Mouse (Mus musculus) midbrain, embryonic 12.5 days (tissue): Measurements from ENCODE around the gene Atxn1. TPM values are rescaled to one million over a fixed set of nuclear protein-coding genes. Genes with fewer than 3 reads are reported as not detected.

ENCODE experiments used
- ATAC-seq: fragments of 200-750 bp; cut with Nextera tagmentation; 2 replicates; pipeline ENCODE4 v1.8.0; 2017; ENCODE audit warnings: low read depth, moderate TSS enrichment, moderate library complexity; ENCODE audit not compliant: low FRiP score
- H3K27ac ChIP-seq: fragments of 300-500 bp; sonication (generic); replicated peaks from 2 replicates; pipeline ENCODE4 v1.5.1; 2016; ENCODE audit warnings: mild to moderate bottlenecking
- H3K27me3 ChIP-seq: fragments of 300-500 bp; sonication (generic); 2 replicates; pipeline ENCODE4 v1.6.1; 2016; ENCODE audit warnings: mild to moderate bottlenecking
- H3K36me3 ChIP-seq: fragments of 300-500 bp; sonication (generic); 2 replicates; pipeline ENCODE4 v1.6.1; 2016
- H3K4me1 ChIP-seq: fragments of 300-500 bp; sonication (generic); 2 replicates; pipeline ENCODE4 v1.6.1; 2016
- H3K4me2 ChIP-seq: fragments of 300-500 bp; sonication (generic); replicated peaks from 2 replicates; pipeline ENCODE4 v1.6.1; 2016; ENCODE audit warnings: mild to moderate bottlenecking, moderate library complexity
- H3K4me3 ChIP-seq: fragments of 300-500 bp; sonication (generic); 2 replicates; pipeline ENCODE4 v1.5.1; 2016; ENCODE audit warnings: mild to moderate bottlenecking
- H3K9ac ChIP-seq: fragments of 300-500 bp; sonication (generic); replicated peaks from 2 replicates; pipeline ENCODE4 v1.6.1; 2016; ENCODE audit warnings: mild to moderate bottlenecking, moderate library complexity
- H3K9me3 ChIP-seq: fragments of 300-500 bp; sonication (generic); 2 replicates; pipeline ENCODE4 v1.6.1; 2016; ENCODE audit warnings: mild to moderate bottlenecking
- WGBS: fragments of 180-500 bp; shearing (Covaris S2); methylation state at CpG from one replicate; pipeline ENCODE4 v1.1.7; 2016; 5-methylcytosine and 5-hydroxymethylcytosine counted together
- polyA plus RNA-seq: library from polyadenylated mRNA; unstranded; fragments of >200 nt; fragmentation: Nextera tagmentation; extraction: Ambion mirVana; gene quantifications from 2 replicates; pipeline ENCODE4 v1.2.1, GENCODE M21; 2016

The Atxn1 gene
- polyA plus RNA-seq, 1 experiment from 2014 or later: 4.2 TPM

DNA sequence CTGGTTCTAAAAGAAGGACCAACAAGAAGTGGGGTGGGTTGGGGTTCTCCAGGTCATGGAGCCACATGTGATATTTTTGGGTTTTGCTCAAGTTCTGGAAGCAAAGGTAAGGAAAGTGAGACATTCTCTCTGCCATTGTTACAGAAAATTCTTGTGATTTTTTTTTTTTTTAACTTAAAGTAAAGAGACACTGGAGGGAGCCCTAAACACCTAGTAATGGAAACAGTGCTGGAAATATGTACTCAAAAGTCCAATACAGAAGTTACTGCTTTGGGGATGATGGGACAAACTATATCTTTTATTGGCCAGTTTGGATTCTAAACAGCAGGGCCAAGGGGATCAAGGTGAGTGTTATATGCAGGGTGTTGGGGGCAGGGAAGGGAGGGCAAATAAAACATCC is 330.9 kb downstream of the Atxn1 start:
- Histone ChIP-seq H3K36me3 (no peaks in the 10 kb centered on the region), H3K9ac (no peak overlapping the region), H3K4me3 (no peak overlapping the region), H3K4me1 (no peaks in the 10 kb centered on the region), H3K27ac (no peak overlapping the region), H3K27me3 (no peaks in the 10 kb centered on the region), H3K9me3 (no peaks in the 10 kb centered on the region), H3K4me2 (no peak overlapping the region)
- ATAC-seq: no peak

GRCm38 (mm10) chr13:45632133-45632532 is 332.7 kb downstream of the Atxn1 start:
- WGBS: 80% methylated on average over 3 of the region's 3 CpGs
- Histone ChIP-seq H3K4me3 (no peak overlapping the region), H3K4me1 (no peaks in the 10 kb centered on the region), H3K36me3 (no peaks in the 10 kb centered on the region), H3K9me3 (no peaks in the 10 kb centered on the region), H3K4me2 (no peak overlapping the region), H3K9ac (no peak overlapping the region), H3K27me3 (no peaks in the 10 kb centered on the region), H3K27ac (no peak overlapping the region)
- ATAC-seq: no peak

- Histone ChIP-seq H3K36me3 (no peaks in the 10 kb centered on the region), H3K4me3 (no peak overlapping the region), H3K4me2 (no peak overlapping the region), H3K27ac (no peak overlapping the region), H3K4me1 (no peaks in the 10 kb centered on the region), H3K9me3 (no peaks in the 10 kb centered on the region), H3K27me3 (no peaks in the 10 kb centered on the region), H3K9ac (no peak overlapping the region)
- no peak for ATAC-seq
- 75% methylated on average over 12 of the region's 12 CpGs for WGBS
Observed at GRCm38 (mm10) chr13:45630518-45631290, 334.1 kb downstream of the Atxn1 start.

DNA sequence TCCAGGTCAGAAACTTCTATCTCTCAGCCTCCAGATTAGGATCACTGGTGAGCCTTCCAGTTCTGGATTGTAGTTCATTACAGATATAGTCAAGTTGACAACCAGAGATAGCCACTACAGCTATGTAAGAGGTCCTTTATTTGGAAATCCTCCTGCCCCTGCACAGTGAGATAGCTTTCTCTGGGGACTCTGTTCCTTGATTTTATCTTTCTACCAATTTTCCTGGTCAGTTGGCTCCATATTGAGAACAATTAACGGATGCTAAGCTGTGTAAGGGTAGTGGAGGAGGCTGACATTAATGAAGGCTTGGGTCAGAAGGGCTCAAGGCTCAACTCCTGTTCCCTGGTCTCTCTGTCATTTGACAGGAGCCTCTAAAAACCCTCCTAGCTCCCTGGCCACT is 335.1 kb downstream of the Atxn1 start:
- Histone ChIP-seq H3K9ac (no peak overlapping the region), H3K27ac (no peak overlapping the region), H3K36me3 (no peaks in the 10 kb centered on the region), H3K4me1 (no peaks in the 10 kb centered on the region), H3K9me3 (no peaks in the 10 kb centered on the region), H3K4me2 (no peak overlapping the region), H3K4me3 (no peak overlapping the region), H3K27me3 (no peaks in the 10 kb centered on the region)
- WGBS: 81% methylated on average over 1 of the region's 1 CpGs
- ATAC-seq: no peak

DNA sequence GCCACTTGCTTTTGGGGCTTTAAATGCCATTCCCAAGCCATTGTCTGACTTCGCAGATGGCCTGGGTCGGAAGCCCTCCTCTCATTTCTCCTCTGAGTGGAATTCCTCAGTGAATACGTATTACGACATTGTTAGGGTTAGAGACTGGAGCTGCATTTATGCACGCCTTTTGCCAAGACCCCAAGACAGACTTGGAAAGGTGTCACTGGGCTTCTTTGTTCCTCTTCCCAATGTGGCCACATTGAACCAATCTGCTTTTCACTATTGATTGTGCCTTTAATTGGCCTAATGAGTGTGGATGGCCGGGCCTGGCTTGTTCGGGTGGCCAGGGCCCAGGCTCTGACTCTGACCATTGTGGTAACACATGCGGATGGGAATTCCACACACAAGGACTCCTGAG is 336.5 kb downstream of the Atxn1 start:
- H3K36me3 ChIP-seq: no peaks in the 10 kb centered on the region
- H3K4me1 ChIP-seq: no peaks in the 10 kb centered on the region
- no peak overlapping the region for H3K4me2 ChIP-seq
- no peak overlapping the region for H3K4me3 ChIP-seq
- no peak for ATAC-seq
- no peaks in the 10 kb centered on the region for H3K9me3 ChIP-seq
- H3K9ac ChIP-seq: no peak overlapping the region
- no peaks in the 10 kb centered on the region for H3K27me3 ChIP-seq
- no peak overlapping the region for H3K27ac ChIP-seq
- WGBS: 77% methylated on average over 8 of the region's 8 CpGs

GRCm38 (mm10) chr13:45627206-45627751 is 337.5 kb downstream of the Atxn1 start:
- Histone ChIP-seq H3K27me3 (no peaks in the 10 kb centered on the region), H3K9me3 (no peaks in the 10 kb centered on the region), H3K4me3 (no peak overlapping the region), H3K36me3 (no peaks in the 10 kb centered on the region), H3K27ac (no peak overlapping the region), H3K4me2 (no peak overlapping the region), H3K9ac (no peak overlapping the region), H3K4me1 (no peaks in the 10 kb centered on the region)
- WGBS: 82% methylated on average over 8 of the region's 8 CpGs
- no peak for ATAC-seq

DNA sequence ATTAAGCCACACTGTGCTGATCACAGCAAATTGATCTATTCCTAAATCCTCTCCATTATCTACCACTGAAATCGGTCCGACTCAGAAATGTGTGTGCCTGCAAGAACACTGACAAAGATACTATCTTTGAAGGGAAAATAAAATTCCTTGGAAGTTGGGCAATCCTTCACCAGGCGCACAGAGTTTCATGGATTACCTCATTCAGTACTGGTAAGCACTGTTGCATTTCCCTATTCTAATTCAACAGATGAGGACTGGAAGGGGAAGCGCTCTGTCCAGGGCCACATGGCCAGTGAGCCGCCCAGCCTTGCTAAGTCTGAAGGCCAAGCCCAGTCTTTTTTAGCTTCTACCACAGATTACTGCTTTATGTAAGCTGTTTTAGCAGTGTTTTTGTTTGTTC is 339.1 kb downstream of the Atxn1 start:
- 93% methylated on average over 5 of the region's 5 CpGs for WGBS
- no peak for ATAC-seq
- no peaks in the 10 kb centered on the region for H3K36me3 ChIP-seq
- no peaks in the 10 kb centered on the region for H3K9me3 ChIP-seq
- no peaks in the 10 kb centered on the region for H3K27me3 ChIP-seq
- no peaks in the 10 kb centered on the region for H3K4me1 ChIP-seq
- H3K9ac ChIP-seq: no peak overlapping the region
- H3K4me3 ChIP-seq: no peak overlapping the region
- H3K27ac ChIP-seq: no peak overlapping the region
- H3K4me2 ChIP-seq: no peak overlapping the region

DNA sequence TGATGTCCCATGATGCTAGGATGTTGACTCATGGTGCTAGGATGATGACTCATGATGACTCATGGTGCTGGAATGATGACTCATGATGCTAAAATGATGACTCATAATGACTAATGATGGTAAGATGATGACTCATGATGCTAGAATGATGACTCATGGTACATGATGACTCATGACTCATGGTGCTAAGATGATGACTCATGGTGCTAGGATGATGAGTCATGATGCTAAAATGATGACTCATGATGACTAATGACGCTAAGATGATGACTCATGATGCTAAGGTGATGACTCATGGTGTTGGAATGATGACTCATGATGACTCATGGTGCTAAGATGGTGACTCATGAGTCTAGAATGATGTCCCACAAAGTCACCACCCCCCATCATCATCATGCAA is 341.0 kb downstream of the Atxn1 start:
- Histone ChIP-seq H3K27me3 (no peaks in the 10 kb centered on the region), H3K9ac (no peak overlapping the region), H3K4me1 (peaks cover 6% of the 10 kb centered on the region), H3K36me3 (no peaks in the 10 kb centered on the region), H3K4me3 (no peak overlapping the region), H3K9me3 (no peaks in the 10 kb centered on the region), H3K27ac (no peak overlapping the region), H3K4me2 (no peak overlapping the region)
- no peak for ATAC-seq
- WGBS: 79% methylated on average over 1 of the region's 1 CpGs

- no peak for ATAC-seq
- no peaks in the 10 kb centered on the region for H3K36me3 ChIP-seq
Observed at GRCm38 (mm10) chr13:45622871-45623546, 341.8 kb downstream of the Atxn1 start.

GRCm38 (mm10) chr13:45620687-45621086 is 344.1 kb downstream of the Atxn1 start:
- Histone ChIP-seq H3K4me1 (peaks cover 6% of the 10 kb centered on the region), H3K36me3 (no peaks in the 10 kb centered on the region), H3K9ac (no peak overlapping the region), H3K27ac (no peak overlapping the region), H3K9me3 (no peaks in the 10 kb centered on the region), H3K4me3 (no peak overlapping the region), H3K27me3 (no peaks in the 10 kb centered on the region), H3K4me2 (no peak overlapping the region)
- no peak for ATAC-seq
- 84% methylated on average over 12 of the region's 12 CpGs for WGBS

More at GRCm38 (mm10) chr13:45622871-45623546, 341.8 kb downstream of the Atxn1 start:
- WGBS: 86% methylated on average over 4 of the region's 4 CpGs
- no peaks in the 10 kb centered on the region for H3K9me3 ChIP-seq
- H3K4me3 ChIP-seq: no peak overlapping the region
- no peak overlapping the region for H3K4me2 ChIP-seq
- H3K27ac ChIP-seq: no peak overlapping the region
- no peaks in the 10 kb centered on the region for H3K27me3 ChIP-seq
- H3K9ac ChIP-seq: no peak overlapping the region
- H3K4me1 ChIP-seq: peaks cover 6% of the 10 kb centered on the region

DNA sequence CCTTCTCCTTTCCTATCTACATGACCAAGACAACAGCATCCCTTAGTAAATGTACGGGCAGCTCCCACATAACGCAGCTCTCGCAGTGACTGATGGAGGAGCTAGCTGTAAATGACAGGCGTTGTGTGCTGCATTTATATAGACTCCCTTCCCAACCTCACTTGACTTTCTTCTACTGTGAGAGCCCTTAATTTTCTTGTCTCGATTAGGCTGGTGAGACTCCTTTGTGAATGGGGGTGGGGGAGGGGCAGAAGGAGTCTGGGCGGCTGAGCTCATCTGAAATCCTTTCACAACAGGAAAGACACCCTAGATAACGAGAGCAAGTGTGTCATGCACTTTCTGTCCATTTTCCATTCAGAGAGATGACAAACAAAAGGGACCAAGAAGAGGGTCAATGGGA is 344.5 kb downstream of the Atxn1 start:
- no peak for ATAC-seq
- WGBS: 53% methylated on average over 7 of the region's 7 CpGs
- H3K4me3 ChIP-seq: no peak overlapping the region
- H3K9me3 ChIP-seq: no peaks in the 10 kb centered on the region
- no peak overlapping the region for H3K27ac ChIP-seq
- peaks cover 6% of the 10 kb centered on the region for H3K4me1 ChIP-seq
- H3K4me2 ChIP-seq: no peak overlapping the region
- no peaks in the 10 kb centered on the region for H3K36me3 ChIP-seq
- H3K9ac ChIP-seq: no peak overlapping the region
- no peaks in the 10 kb centered on the region for H3K27me3 ChIP-seq

DNA sequence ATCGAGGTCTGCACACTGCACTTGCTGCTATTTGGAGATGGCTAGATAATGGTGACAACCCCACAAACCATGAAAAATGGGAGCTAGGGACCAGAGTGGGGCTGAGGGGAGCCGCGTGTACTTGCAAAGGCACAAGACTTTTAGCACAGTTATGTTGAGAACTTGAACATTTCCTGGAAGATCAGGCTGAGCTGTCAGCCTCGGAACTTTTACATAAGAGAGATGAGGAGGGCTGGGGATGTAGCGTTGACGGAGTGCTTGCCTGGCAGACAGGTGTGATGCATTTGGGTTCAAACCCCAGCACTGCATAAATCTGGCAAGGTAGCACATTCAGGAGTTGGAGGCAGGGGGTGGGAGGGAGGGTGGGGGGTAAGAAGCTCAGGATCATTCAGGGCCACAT is 346.8 kb downstream of the Atxn1 start:
- H3K4me3 ChIP-seq: no peak overlapping the region
- H3K9me3 ChIP-seq: no peaks in the 10 kb centered on the region
- no peaks in the 10 kb centered on the region for H3K27me3 ChIP-seq
- 90% methylated on average over 6 of the region's 6 CpGs for WGBS
- ATAC-seq: no peak
- H3K36me3 ChIP-seq: no peaks in the 10 kb centered on the region
- no peak overlapping the region for H3K4me2 ChIP-seq
- H3K4me1 ChIP-seq: peaks cover 6% of the 10 kb centered on the region
- no peak overlapping the region for H3K27ac ChIP-seq
- H3K9ac ChIP-seq: no peak overlapping the region
